Mouse (Mus musculus): ENCODE measurements at regions not wholly inside any gene's neighbourhood (a gene's known extent, or its start where the extent isn't known, plus 50 kb on each side); places are given as distances from the start of the nearest gene placed in this dataset.

- no peak for TF ChIP-seq CTCF (IDR thresholded peaks at IDR 0.05; ENCODE audit: control insufficient read depth, insufficient read depth, insufficient replicate concordance, low read depth, low read length)
- no peak for TF ChIP-seq POLR2A (IDR thresholded peaks at IDR 0.05; ENCODE audit: control insufficient read depth, low read depth, low read length)
Observed at GRCm38 (mm10) chr1:169357652-169358241, 173.5 kb downstream of the Nuf2 start.

All from testis, adult 2 months (tissue).